Mouse (Mus musculus) embryonic facial prominence, embryonic 11.5 days (tissue): ENCODE results near the gene Ttc3. TPM values are rescaled to one million over a fixed set of nuclear protein-coding genes. Genes with fewer than 3 reads are reported as not detected.
"Not testable (repeated sequence)": the region's sequence is repeated elsewhere in the genome, so short reads cannot be mapped to it uniquely, and the experiment has no call there.

Experiments
- ATAC-seq: fragments of 200-750 bp; cut with Nextera tagmentation; replicated peaks from 2 replicates; pipeline ENCODE4 v1.8.0; 2017; ENCODE audit warnings: low read depth; ENCODE audit not compliant: insufficient number of reproducible peaks, low FRiP score, low TSS enrichment
- DNase-seq: peaks from one replicate; pipeline ENCODE4 v3.0.0-alpha.2; 2015; ENCODE audit warnings: low spot score
- H3K27ac ChIP-seq: fragments of 300-500 bp; sonication (generic); replicated peaks from 2 replicates; pipeline ENCODE4 v1.5.1; 2014; ENCODE audit warnings: mild to moderate bottlenecking, low read depth, low read length, control low read depth
- H3K27me3 ChIP-seq: fragments of 300-500 bp; sonication (generic); 2 replicates; pipeline ENCODE4 v1.6.1; 2014; ENCODE audit warnings: mild to moderate bottlenecking, low read length, moderate library complexity, mixed read lengths; ENCODE audit not compliant: control insufficient read depth, insufficient read depth
- H3K36me3 ChIP-seq: fragments of 300-500 bp; sonication (generic); replicated peaks from 2 replicates; pipeline ENCODE4 v1.6.1; 2014; ENCODE audit warnings: low read depth, mild to moderate bottlenecking, low read length, moderate library complexity, mixed read lengths; ENCODE audit not compliant: control insufficient read depth, insufficient read depth
- H3K4me1 ChIP-seq: fragments of 300-500 bp; sonication (generic); 2 replicates; pipeline ENCODE4 v1.6.1; 2014; ENCODE audit warnings: low read length, mixed read lengths; ENCODE audit not compliant: control insufficient read depth, insufficient read depth
- H3K4me2 ChIP-seq: fragments of 300-500 bp; sonication (generic); 2 replicates; pipeline ENCODE4 v1.6.1; 2014; ENCODE audit warnings: low read depth, mild to moderate bottlenecking, control low read depth, low read length, moderate library complexity
- H3K4me3 ChIP-seq: fragments of 300-500 bp; sonication (generic); 2 replicates; pipeline ENCODE4 v1.5.1; 2014; ENCODE audit warnings: low read depth, low read length, control low read depth
- H3K9ac ChIP-seq: fragments of 300-500 bp; sonication (generic); replicated peaks from 2 replicates; pipeline ENCODE4 v1.6.1; 2014; ENCODE audit warnings: mild to moderate bottlenecking, control low read depth, low read length
- H3K9me3 ChIP-seq: fragments of 300-500 bp; sonication (generic); replicated peaks from 2 replicates; pipeline ENCODE4 v1.6.1; 2016; ENCODE audit warnings: mild to moderate bottlenecking, low read length, inconsistent platforms, mixed read lengths; ENCODE audit not compliant: control insufficient read depth
- WGBS: fragments of 180-500 bp; shearing (Covaris S2); extraction: QIAGEN DNeasy Blood & Tissue Kit; methylation state at CpG from one replicate; pipeline ENCODE4 v1.1.7; 2014; 5-methylcytosine and 5-hydroxymethylcytosine counted together
- polyA plus RNA-seq: library from polyadenylated mRNA; unstranded; fragments of >200 nt; fragmentation: Nextera tagmentation; extraction: Ambion mirVana; gene quantifications from 2 replicates; pipeline ENCODE4 v1.2.1, GENCODE M21; 2014

The Ttc3 gene
- polyA plus RNA-seq, 1 experiment from 2014 or later: 435 TPM

DNA sequence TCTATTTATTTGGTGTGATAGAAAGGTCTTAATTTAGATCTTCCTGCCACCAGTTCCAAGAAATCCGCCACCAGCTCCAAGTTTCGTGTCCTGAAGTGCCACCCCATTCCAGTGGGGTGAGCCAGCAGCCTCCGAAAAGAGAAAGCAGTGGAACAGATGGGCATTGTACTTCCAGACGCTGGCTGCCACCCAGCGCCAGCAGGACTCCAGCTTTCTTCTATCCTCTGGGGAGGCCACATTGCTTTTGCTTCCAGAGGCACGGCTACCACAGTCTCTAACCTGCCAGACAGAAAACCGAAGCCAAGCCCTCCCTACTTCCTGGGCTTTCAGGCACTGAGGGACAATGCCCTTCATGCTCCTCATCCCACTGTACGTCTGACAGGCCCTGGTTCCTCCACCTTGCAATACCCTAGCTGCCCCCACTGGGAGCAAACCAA is 102.1 kb downstream of the Ttc3 start:
- DNase-seq (no peak), ATAC-seq (0 out of 2 replicates have a peak, but pooled peaks have one; percentile 17)
- no peak overlapping the region for H3K4me3 ChIP-seq
- no peak overlapping the region for H3K9ac ChIP-seq
- WGBS: 72% methylated on average over 8 of the region's 8 CpGs
- peaks cover 6% of the 10 kb centered on the region for H3K36me3 ChIP-seq
- H3K4me2 ChIP-seq: no peak overlapping the region
- H3K9me3 ChIP-seq: no peaks in the 10 kb centered on the region
- no peaks in the 10 kb centered on the region for H3K4me1 ChIP-seq
- H3K27ac ChIP-seq: no peak overlapping the region; the same call in 1 of the 2 replicates
- H3K27me3 ChIP-seq: no peaks in the 10 kb centered on the region

DNA sequence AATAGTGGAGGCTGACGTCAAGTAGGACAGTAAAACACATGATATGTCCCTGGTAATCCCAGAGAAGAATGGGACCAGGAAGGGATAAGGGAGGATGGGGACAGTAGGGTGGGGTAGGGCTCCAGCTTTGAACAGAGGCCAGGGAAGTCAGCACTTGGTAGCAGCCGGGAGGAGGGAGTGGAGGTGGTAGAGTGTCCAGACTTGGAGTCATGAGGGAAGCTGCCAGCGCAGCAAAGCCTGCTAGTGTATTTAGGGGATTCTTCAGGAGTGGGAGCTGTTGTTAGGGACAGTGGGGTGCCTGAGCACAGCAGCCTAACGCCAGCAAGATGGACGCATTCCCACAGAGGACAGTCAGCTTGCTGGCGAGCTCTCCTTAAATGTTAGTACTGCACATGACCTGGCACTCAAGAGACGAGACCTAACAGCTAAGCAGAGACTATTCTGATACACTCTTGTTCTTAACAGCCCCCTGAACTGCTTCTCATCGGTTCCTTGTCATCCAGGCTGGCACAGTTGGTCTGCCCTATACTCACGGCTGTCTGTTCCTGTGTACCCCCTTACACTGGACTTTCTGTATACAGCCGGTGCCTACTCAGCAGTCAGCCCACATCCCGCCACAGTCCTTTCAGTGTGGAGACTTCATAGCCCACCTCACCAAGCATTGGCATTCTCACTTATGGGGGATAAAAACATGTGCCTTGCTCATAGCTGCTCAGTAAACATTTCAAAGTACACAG is 102.8 kb downstream of the Ttc3 start:
- no peak for DNase-seq
- H3K4me3 ChIP-seq: no peak overlapping the region
- H3K36me3 ChIP-seq: no peaks in the 10 kb centered on the region; the same call in none of the 2 replicates
- 86% methylated on average over 11 of the region's 11 CpGs for WGBS
- H3K9me3 ChIP-seq: no peaks in the 10 kb centered on the region
- H3K9ac ChIP-seq: no peak overlapping the region
- 0 out of 2 replicates have a peak, but pooled peaks have one; percentile 35 for ATAC-seq
- no peak overlapping the region; the same call in 1 of the 2 replicates for H3K27ac ChIP-seq
- no peaks in the 10 kb centered on the region for H3K27me3 ChIP-seq
- no peaks in the 10 kb centered on the region for H3K4me1 ChIP-seq
- H3K4me2 ChIP-seq: no peak overlapping the region

DNA sequence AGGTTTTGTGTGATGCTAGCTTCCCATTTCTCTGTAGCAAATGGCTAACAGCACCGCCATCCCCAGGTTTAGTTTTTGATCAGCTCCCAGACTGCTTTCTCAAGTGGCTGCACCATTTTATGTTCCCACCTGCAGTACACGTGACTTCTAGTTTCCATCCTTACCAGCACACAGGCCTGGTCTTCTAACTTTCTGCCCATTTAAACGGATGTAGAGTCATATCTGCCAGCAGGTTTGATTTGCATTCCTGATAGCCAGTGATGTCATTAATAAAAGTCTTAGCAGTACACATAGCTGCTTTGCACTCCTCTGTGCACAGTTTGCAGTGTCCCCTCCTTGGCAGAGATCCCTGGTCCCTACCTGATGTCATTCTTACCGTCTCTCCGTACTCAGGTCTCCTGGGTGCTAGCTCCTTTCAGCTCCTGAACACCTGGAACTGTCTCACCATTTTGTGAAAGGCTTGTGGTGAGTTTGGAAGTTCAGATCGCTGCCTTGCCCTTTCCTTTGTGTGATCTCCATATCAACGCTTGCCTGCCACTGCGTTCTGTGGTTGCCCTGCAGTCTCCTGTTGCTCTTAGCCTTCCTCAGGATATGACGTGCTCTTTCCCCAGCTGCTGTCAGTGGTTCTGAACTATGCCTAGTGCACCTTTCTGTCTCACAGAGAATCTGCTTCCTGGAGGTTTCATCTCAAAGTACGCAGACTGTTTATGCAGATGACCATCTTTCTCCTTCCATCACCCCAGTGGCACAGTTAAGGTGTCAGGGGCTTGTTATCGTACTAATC is 114.5 kb downstream of the Ttc3 start:
- H3K4me2 ChIP-seq: no peak overlapping the region
- no peak overlapping the region for H3K9ac ChIP-seq
- no peaks in the 10 kb centered on the region for H3K9me3 ChIP-seq
- DNase-seq (no peak), ATAC-seq (no peak)
- H3K36me3 ChIP-seq: no peaks in the 10 kb centered on the region
- H3K27ac ChIP-seq: no peak overlapping the region
- H3K4me3 ChIP-seq: no peak overlapping the region
- no peaks in the 10 kb centered on the region for H3K4me1 ChIP-seq
- H3K27me3 ChIP-seq: no peaks in the 10 kb centered on the region
- WGBS: 84% methylated on average over 11 of the region's 11 CpGs

DNA sequence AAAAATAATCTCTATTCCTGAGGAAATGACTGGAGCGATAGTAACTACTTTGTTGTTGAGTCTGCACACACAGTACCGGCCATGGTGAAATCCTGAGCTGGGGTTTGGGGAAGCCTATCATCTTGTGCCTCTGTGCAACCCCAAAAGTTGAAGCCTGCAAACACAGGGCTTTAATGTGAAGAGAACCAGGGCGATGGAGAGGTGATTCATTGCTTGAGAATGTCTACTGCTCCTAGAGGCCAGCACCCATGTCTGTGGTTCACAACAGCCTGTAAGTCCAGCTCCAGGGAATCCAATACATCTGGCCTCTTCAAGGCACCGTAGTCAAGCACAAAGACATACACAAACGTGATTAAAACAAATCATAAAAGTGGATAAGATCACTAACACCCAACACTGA is 116.9 kb downstream of the Ttc3 start:
- Histone ChIP-seq H3K4me2 (no peak overlapping the region), H3K27me3 (no peaks in the 10 kb centered on the region), H3K27ac (no peak overlapping the region), H3K4me1 (no peaks in the 10 kb centered on the region), H3K9ac (no peak overlapping the region), H3K9me3 (no peaks in the 10 kb centered on the region), H3K36me3 (no peaks in the 10 kb centered on the region), H3K4me3 (no peak overlapping the region)
- WGBS: 86% methylated on average over 5 of the region's 5 CpGs
- ATAC-seq (no peak), DNase-seq (no peak)

DNA sequence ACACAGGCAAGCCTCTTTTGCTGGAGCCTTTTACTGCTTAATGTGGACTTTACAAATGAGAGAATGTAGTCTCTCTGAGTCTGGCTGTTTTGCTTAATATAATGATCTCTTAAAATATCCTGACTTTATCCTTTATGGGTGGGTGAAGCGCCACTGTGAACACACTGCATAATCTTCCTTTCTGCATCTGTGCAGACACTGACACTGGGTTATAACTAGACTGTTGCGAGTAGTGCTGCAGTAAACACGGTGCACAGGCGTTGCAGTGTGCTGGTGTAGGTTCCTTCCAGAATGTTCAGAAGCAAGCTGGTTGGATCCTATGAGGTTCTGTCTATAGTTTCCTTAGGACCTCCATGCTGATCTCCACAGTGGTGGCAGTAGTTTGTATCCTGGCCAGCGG is 118.9 kb downstream of the Ttc3 start:
- Histone ChIP-seq H3K4me2 (no peak overlapping the region), H3K9me3 (no peaks in the 10 kb centered on the region), H3K36me3 (no peaks in the 10 kb centered on the region), H3K27ac (no peak overlapping the region), H3K4me1 (no peaks in the 10 kb centered on the region), H3K27me3 (no peaks in the 10 kb centered on the region), H3K9ac (no peak overlapping the region), H3K4me3 (no peak overlapping the region)
- WGBS: 87% methylated on average over 5 of the region's 5 CpGs
- no peak for ATAC-seq
- no peak for DNase-seq

DNA sequence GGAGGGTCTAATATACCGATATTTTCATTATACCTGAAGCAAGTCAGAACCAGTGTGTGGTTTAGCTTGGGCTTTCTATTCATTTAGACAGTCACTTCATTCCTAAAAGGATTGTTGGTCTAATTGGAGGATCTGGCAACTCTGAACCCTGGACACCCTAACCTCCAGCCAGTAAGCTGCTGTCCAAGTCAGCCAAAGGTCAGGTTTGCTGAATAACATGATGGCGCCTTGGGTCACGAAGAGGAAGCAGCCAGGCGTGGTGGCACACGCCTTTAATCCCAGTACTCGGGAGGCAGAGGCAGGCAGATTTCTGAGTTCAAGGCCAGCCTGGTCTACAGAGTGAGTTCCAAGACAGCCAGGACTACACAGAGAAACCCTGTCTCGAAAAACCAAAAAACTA is 126.8 kb downstream of the Ttc3 start:
- H3K27me3 ChIP-seq, H3K9ac ChIP-seq, H3K36me3 ChIP-seq, H3K4me3 ChIP-seq, H3K4me1 ChIP-seq, DNase-seq, H3K9me3 ChIP-seq, H3K27ac ChIP-seq, ATAC-seq, H3K4me2 ChIP-seq: not testable (repeated sequence)
- 91% methylated on average over 7 of the region's 7 CpGs for WGBS

DNA sequence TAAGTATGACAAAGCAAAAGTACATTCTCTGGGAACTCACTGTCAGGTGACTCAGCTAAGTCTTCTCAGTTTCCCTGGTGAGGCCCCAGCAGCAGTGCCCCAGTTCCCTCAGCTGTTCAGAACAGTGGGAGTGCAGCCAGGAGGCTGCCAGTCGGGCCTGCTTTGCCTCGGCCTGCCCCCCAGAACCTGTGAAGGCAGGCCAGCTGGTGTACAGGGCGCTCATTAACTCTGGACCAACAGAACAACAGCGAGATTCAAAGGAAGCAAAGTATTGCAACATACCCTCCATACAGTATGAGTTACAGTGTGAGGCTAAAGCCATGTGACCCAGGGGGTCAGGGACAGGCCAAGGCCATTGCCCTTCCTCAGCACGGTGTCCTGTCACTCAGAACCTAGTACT is 127.5 kb downstream of the Ttc3 start:
- Histone ChIP-seq H3K4me2 (no peak overlapping the region), H3K36me3 (no peaks in the 10 kb centered on the region; the same call in 1 of the 2 replicates), H3K9ac (no peak overlapping the region), H3K9me3 (no peaks in the 10 kb centered on the region), H3K27ac (no peak overlapping the region), H3K4me1 (no peaks in the 10 kb centered on the region), H3K4me3 (no peak overlapping the region), H3K27me3 (no peaks in the 10 kb centered on the region)
- DNase-seq (no peak), ATAC-seq (no peak)
- WGBS: 86% methylated on average over 5 of the region's 5 CpGs

DNA sequence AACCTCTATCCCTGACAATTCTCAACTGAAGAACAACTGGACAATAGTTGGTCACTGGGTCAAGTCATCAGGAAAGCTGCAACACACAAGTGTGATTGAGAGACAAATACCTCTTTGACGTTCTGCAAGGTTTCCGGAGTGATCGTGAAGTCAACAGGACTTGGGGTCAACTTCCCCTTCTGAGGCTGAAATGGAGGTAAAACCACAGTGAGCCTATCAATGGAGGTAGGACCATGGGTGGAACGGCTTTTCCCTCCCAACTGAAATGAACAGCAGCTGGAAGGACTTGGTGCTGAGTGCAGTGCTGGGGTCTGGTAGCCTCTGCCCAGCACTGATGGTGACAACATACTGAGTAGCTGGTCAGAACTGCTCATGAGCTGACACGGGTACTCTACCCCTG is 133.8 kb downstream of the Ttc3 start:
- Histone ChIP-seq H3K9me3 (no peaks in the 10 kb centered on the region), H3K27me3 (no peaks in the 10 kb centered on the region), H3K4me3 (no peak overlapping the region), H3K9ac (no peak overlapping the region), H3K4me1 (no peaks in the 10 kb centered on the region), H3K4me2 (no peak overlapping the region), H3K27ac (no peak overlapping the region), H3K36me3 (peaks cover 6% of the 10 kb centered on the region)
- DNase-seq (no peak), ATAC-seq (no peak)
- WGBS: 91% methylated on average over 5 of the region's 5 CpGs
